Mouse (Mus musculus): ENCODE data around the gene Prx. TPM values are rescaled to one million over a fixed set of nuclear protein-coding genes. Genes with fewer than 3 reads are reported as not detected.
"Not testable (repeated sequence)": the region's sequence is repeated elsewhere in the genome, so short reads cannot be mapped to it uniquely, and the experiment has no call there.

Prx gene
- polyA plus RNA-seq, 1 experiment from 2014 or later = 1.3 TPM

GRCm38 (mm10) chr7:27489270-27489869 is 9.8 kb upstream of the Prx start:
- no peak overlapping the region for H3K4me2 ChIP-seq (ENCODE audit: low read depth, low read length, severe bottlenecking)
- no peak overlapping the region for H3K27ac ChIP-seq (ENCODE audit: low read depth, low read length)
- H3K27me3 ChIP-seq (ENCODE audit: control insufficient read depth, insufficient read depth, low read length) = no peaks in the 10 kb centered on the region
- H3K9ac ChIP-seq (ENCODE audit: low read length) = no peak overlapping the region
- H3K4me1 ChIP-seq (replicated peaks; ENCODE audit: control insufficient read depth, insufficient read depth, low read length) = peaks cover 11% of the 10 kb centered on the region; the same call in 1 of the 2 replicates
- ATAC-seq (replicated peaks; ENCODE audit: low FRiP score) (no peak), DNase-seq (ENCODE audit: low spot score) (no peak)
- WGBS = 91% methylated on average over 25 of the region's 25 CpGs
- H3K36me3 ChIP-seq (ENCODE audit: control insufficient read depth, insufficient read depth, low read length) = no peaks in the 10 kb centered on the region
- no peak overlapping the region for H3K4me3 ChIP-seq (ENCODE audit: low read depth, low read length)
- H3K9me3 ChIP-seq (ENCODE audit: control insufficient read depth, low read length) = no peaks in the 10 kb centered on the region

GRCm38 (mm10) chr7:27490227-27490542 is 8.9 kb upstream of the Prx start:
- WGBS = 37% methylated on average over 4 of the region's 4 CpGs

DNA sequence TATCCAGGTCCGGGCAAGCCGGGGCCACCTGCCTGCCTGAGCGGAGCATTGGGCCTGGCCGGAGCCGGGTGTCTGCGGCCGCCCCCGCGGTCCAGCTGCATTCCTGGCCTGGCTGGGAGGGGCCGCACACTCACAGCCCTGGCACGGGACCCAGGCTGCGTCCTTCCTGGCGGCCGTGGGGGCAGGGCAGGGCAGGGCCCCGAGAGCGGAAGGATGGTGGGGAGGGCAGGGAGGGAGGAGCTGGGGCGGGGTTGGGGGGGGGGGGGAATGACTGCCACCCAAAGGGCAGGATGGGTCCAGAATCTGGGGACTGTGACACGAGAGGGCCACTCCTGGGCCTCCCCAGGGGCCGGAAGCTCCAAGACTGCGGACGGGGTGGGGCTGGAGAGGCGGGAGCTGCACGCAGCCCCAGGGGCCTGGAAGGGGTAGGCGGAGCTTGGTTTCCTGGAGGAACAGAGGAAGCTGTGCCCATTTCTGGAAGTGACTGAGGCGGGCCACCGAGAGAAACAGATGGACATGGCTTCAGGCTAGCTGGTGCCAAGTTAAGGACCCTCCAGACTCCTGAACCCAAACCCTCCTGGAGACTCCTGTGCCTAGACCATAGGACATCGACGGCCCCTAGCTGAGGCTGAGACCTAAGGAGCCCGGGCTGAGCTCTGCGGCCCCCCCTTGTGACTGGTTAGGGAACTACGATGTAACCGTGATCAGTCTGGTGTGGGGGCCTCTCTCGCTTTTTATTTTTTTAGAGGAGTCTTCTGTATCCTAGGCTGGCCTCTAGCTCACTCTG is 8.4 kb upstream of the Prx start:
- peak; percentile 89 for DNase-seq (ENCODE audit: low spot score)
- H3K9ac ChIP-seq (ENCODE audit: low read length) = peak overlapping the region; percentile 64
- 1% methylated on average over 25 of the region's 33 CpGs for WGBS
- no peaks in the 10 kb centered on the region for H3K9me3 ChIP-seq (ENCODE audit: control insufficient read depth, low read length)
- peak overlapping the region; percentile 71 for H3K27ac ChIP-seq (ENCODE audit: low read depth, low read length)
- H3K4me1 ChIP-seq (replicated peaks; ENCODE audit: control insufficient read depth, insufficient read depth, low read length) = peaks cover 11% of the 10 kb centered on the region; the same call in 1 of the 2 replicates
- peak; percentile 55 for ATAC-seq (replicated peaks; ENCODE audit: low FRiP score)
- H3K4me2 ChIP-seq (ENCODE audit: low read depth, low read length, severe bottlenecking) = peak overlapping the region; percentile 72
- no peaks in the 10 kb centered on the region for H3K36me3 ChIP-seq (ENCODE audit: control insufficient read depth, insufficient read depth, low read length)
- H3K27me3 ChIP-seq (ENCODE audit: control insufficient read depth, insufficient read depth, low read length) = no peaks in the 10 kb centered on the region
- peak overlapping the region; percentile 39 for H3K4me3 ChIP-seq (ENCODE audit: low read depth, low read length)

More at GRCm38 (mm10) chr7:27490227-27490542, 8.9 kb upstream of the Prx start:
- Histone ChIP-seq H3K27me3 (ENCODE audit: control insufficient read depth, insufficient read depth, low read length) (no peaks in the 10 kb centered on the region), H3K27ac (ENCODE audit: low read depth, low read length) (peak overlapping the region; percentile 71), H3K4me1 (replicated peaks; ENCODE audit: control insufficient read depth, insufficient read depth, low read length) (peaks cover 11% of the 10 kb centered on the region; the same call in 1 of the 2 replicates), H3K4me3 (ENCODE audit: low read depth, low read length) (peak overlapping the region; percentile 39), H3K9me3 (ENCODE audit: control insufficient read depth, low read length) (no peaks in the 10 kb centered on the region), H3K9ac (ENCODE audit: low read length) (peak overlapping the region; percentile 64), H3K36me3 (ENCODE audit: control insufficient read depth, insufficient read depth, low read length) (no peaks in the 10 kb centered on the region), H3K4me2 (ENCODE audit: low read depth, low read length, severe bottlenecking) (peak overlapping the region; percentile 72)
- DNase-seq (ENCODE audit: low spot score) = no peak
- no peak for ATAC-seq (replicated peaks; ENCODE audit: low FRiP score)

GRCm38 (mm10) chr7:27491856-27492255 is 7.3 kb upstream of the Prx start:
- no peak for DNase-seq (ENCODE audit: low spot score)
- WGBS = 81% methylated on average over 7 of the region's 7 CpGs
- H3K4me2 ChIP-seq (ENCODE audit: low read depth, low read length, severe bottlenecking) = no peak overlapping the region
- no peaks in the 10 kb centered on the region for H3K27me3 ChIP-seq (ENCODE audit: control insufficient read depth, insufficient read depth, low read length)
- no peaks in the 10 kb centered on the region for H3K9me3 ChIP-seq (ENCODE audit: control insufficient read depth, low read length)
- no peak overlapping the region for H3K4me3 ChIP-seq (ENCODE audit: low read depth, low read length)
- no peak for ATAC-seq (replicated peaks; ENCODE audit: low FRiP score)
- H3K9ac ChIP-seq (ENCODE audit: low read length) = no peak overlapping the region
- H3K27ac ChIP-seq (ENCODE audit: low read depth, low read length) = no peak overlapping the region
- H3K36me3 ChIP-seq (ENCODE audit: control insufficient read depth, insufficient read depth, low read length) = no peaks in the 10 kb centered on the region
- peaks cover 11% of the 10 kb centered on the region; the same call in 1 of the 2 replicates for H3K4me1 ChIP-seq (replicated peaks; ENCODE audit: control insufficient read depth, insufficient read depth, low read length)

DNA sequence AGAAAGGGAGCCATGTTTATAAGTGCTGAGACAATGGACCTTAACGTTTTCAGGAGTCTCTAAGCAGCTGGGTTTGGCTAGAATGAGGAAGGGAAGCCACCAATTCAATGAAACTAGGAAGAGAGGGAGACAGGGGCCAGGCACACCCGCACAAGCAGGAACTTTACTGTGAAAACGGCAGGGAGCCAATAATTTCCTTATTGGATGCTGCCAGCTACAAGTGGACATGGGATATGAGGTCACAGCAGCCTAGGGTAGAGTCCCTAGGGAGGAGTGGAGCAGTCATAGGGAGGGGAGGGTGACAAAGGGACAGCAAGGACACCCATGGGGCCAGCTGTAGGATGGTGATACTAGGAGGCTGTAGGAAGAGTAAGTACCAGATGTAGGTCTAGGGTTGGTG is 6.1 kb upstream of the Prx start:
- Histone ChIP-seq H3K4me3 (ENCODE audit: low read depth, low read length) (no peak overlapping the region), H3K36me3 (ENCODE audit: control insufficient read depth, insufficient read depth, low read length) (no peaks in the 10 kb centered on the region), H3K27ac (ENCODE audit: low read depth, low read length) (no peak overlapping the region), H3K4me1 (replicated peaks; ENCODE audit: control insufficient read depth, insufficient read depth, low read length) (peaks cover 7% of the 10 kb centered on the region; the same call in 1 of the 2 replicates), H3K27me3 (ENCODE audit: control insufficient read depth, insufficient read depth, low read length) (no peaks in the 10 kb centered on the region), H3K9me3 (ENCODE audit: control insufficient read depth, low read length) (no peaks in the 10 kb centered on the region), H3K9ac (ENCODE audit: low read length) (no peak overlapping the region), H3K4me2 (ENCODE audit: low read depth, low read length, severe bottlenecking) (no peak overlapping the region)
- DNase-seq (ENCODE audit: low spot score) (no peak), ATAC-seq (replicated peaks; ENCODE audit: low FRiP score) (no peak)
- 81% methylated on average over 3 of the region's 3 CpGs for WGBS

DNA sequence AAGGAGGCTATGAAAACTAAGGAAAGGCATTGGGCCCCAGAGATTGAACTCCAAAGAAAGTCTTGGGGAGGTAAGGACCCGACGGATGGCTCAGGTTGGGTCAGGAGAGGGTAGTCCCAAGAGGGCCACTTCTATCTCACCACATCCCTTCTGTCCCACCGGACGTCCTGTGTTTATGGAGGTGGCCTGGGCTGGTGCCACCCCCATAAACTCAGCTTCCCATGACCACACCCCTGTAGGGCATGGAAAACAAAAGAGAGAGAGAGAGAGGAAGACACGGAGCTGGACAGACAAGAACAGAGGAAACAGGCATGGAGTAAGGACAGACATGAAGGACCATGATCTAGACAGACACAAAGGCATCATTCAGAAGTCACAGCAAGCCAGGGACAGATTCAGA is 5.7 kb upstream of the Prx start:
- no peak overlapping the region for H3K4me2 ChIP-seq (ENCODE audit: low read depth, low read length, severe bottlenecking)
- no peaks in the 10 kb centered on the region for H3K27me3 ChIP-seq (ENCODE audit: control insufficient read depth, insufficient read depth, low read length)
- DNase-seq (ENCODE audit: low spot score) = no peak
- H3K27ac ChIP-seq (ENCODE audit: low read depth, low read length) = no peak overlapping the region
- ATAC-seq (replicated peaks; ENCODE audit: low FRiP score) = no peak
- H3K4me3 ChIP-seq (ENCODE audit: low read depth, low read length) = no peak overlapping the region
- 0 out of 2 replicates have a peak, but pooled peaks cover 4% of the 10 kb centered on the region for H3K4me1 ChIP-seq (replicated peaks; ENCODE audit: control insufficient read depth, insufficient read depth, low read length)
- WGBS = 91% methylated on average over 5 of the region's 5 CpGs
- no peak overlapping the region for H3K9ac ChIP-seq (ENCODE audit: low read length)
- H3K9me3 ChIP-seq (ENCODE audit: control insufficient read depth, low read length) = no peaks in the 10 kb centered on the region
- no peaks in the 10 kb centered on the region for H3K36me3 ChIP-seq (ENCODE audit: control insufficient read depth, insufficient read depth, low read length)

DNA sequence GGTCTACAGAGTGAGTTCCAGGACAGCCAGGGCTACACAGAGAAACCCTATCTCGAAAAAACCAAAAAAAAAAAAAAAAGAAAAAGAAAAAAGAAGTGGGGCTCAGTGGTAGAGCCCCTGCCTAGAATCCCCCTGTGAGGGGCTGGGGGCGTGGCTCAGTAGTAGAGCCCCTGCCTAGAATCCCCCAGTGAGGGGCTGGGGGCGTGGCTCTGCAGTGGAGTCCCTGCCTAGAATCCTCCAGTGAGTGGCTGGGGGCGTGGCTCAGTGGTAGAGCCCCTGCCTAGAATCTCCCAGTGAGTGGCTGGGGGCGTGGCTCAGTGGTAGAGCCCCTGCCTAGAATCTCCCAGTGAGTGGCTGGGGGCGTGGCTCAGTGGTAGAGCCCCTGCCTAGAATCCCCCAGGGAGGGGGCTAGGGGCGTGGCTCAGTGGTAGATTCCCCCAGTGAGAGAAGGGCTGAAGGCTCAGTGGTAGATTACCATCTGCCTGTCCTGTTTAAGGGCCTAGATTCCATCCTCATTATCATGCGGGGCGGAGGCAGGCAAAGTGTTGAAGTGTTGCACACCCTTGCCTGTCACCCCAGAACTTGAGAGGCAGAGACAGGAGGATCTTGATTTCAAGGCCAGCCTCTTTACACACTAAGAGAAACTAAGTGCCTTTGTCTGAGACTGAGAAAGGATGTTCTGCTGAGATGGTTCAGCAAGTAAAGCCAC is 4.3 kb upstream of the Prx start:
- H3K36me3 ChIP-seq (ENCODE audit: control insufficient read depth, insufficient read depth, low read length); H3K4me2 ChIP-seq (ENCODE audit: low read depth, low read length, severe bottlenecking); H3K4me1 ChIP-seq (replicated peaks; ENCODE audit: control insufficient read depth, insufficient read depth, low read length); H3K4me3 ChIP-seq (ENCODE audit: low read depth, low read length); H3K27me3 ChIP-seq (ENCODE audit: control insufficient read depth, insufficient read depth, low read length); ATAC-seq (replicated peaks; ENCODE audit: low FRiP score); H3K9ac ChIP-seq (ENCODE audit: low read length); H3K9me3 ChIP-seq (ENCODE audit: control insufficient read depth, low read length); DNase-seq (ENCODE audit: low spot score); H3K27ac ChIP-seq (ENCODE audit: low read depth, low read length): not testable (repeated sequence)
- 92% methylated on average over 8 of the region's 9 CpGs for WGBS

DNA sequence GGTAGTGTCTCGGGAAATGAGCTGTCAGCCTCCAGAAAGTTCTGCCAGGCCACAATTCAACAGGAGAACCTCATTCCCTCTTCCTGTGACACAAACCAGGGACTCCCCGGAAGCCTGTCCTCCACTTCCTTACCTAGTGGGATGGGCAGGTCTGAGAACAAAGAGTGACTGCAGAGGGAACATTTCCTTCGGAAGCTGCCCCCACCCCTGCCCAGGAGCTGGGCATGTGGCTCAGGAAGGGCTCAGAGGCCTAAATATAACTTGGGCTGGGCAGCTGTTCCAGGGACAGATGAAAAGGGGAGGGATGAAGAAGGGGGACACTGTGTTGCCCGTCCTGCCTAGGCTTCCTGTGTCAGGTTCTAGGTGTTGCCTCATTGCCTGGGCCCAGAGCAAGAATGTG is 2.5 kb downstream of the Prx start:
- Histone ChIP-seq H3K9me3 (ENCODE audit: control insufficient read depth, low read length) (no peaks in the 10 kb centered on the region), H3K4me3 (ENCODE audit: low read depth, low read length) (no peak overlapping the region), H3K27me3 (ENCODE audit: control insufficient read depth, insufficient read depth, low read length) (no peaks in the 10 kb centered on the region), H3K27ac (ENCODE audit: low read depth, low read length) (no peak overlapping the region), H3K36me3 (ENCODE audit: control insufficient read depth, insufficient read depth, low read length) (no peaks in the 10 kb centered on the region), H3K4me2 (ENCODE audit: low read depth, low read length, severe bottlenecking) (no peak overlapping the region), H3K4me1 (replicated peaks; ENCODE audit: control insufficient read depth, insufficient read depth, low read length) (no peaks in the 10 kb centered on the region), H3K9ac (ENCODE audit: low read length) (no peak overlapping the region)
- ATAC-seq (replicated peaks; ENCODE audit: low FRiP score) = no peak
- WGBS = 74% methylated on average over 4 of the region's 4 CpGs
- no peak for DNase-seq (ENCODE audit: low spot score)
